Mouse (Mus musculus) liver, adult (tissue): ENCODE data around the gene Stx5a.

Experiments used
- GATA4 ChIP-seq: IDR thresholded peaks from 2 replicates; pipeline ENCODE4 v1.6.1; 2014; ENCODE audit warnings: mild to moderate bottlenecking, low read length; ENCODE audit not compliant: insufficient replicate concordance

Gene Stx5a

GRCm38 (mm10) chr19:8741243-8741869 is at the start of gene Stx5a:
TSS of gene Stx5a (plus strand) at chr19:8741413.
- TF ChIP-seq GATA4: no peak

GRCm38 (mm10) chr19:8691871-8692539 is 49.2 kb upstream of the Stx5a start:
- TF ChIP-seq GATA4: no peak

- TF ChIP-seq GATA4: no peak
Observed at GRCm38 (mm10) chr19:8692740-8693139, 48.5 kb upstream of the Stx5a start.

GRCm38 (mm10) chr19:8695330-8695729 is 45.9 kb upstream of the Stx5a start:
- TF ChIP-seq GATA4: no peak

GRCm38 (mm10) chr19:8699652-8700051 is 41.6 kb upstream of the Stx5a start:
- no peak for TF ChIP-seq GATA4

GRCm38 (mm10) chr19:8702458-8702857 is 38.8 kb upstream of the Stx5a start:
- peak; percentile 41; the same call in 1 of the 2 replicates for TF ChIP-seq GATA4

- TF ChIP-seq GATA4: no peak
Observed at GRCm38 (mm10) chr19:8703571-8703970, 37.6 kb upstream of the Stx5a start.

GRCm38 (mm10) chr19:8705026-8705708 is 36.0 kb upstream of the Stx5a start:
- TF ChIP-seq GATA4: no peak

- TF ChIP-seq GATA4: no peak
Observed at GRCm38 (mm10) chr19:8706132-8706667, 35.0 kb upstream of the Stx5a start.

- no peak for TF ChIP-seq GATA4
Observed at GRCm38 (mm10) chr19:8706930-8707329, 34.3 kb upstream of the Stx5a start.

GRCm38 (mm10) chr19:8708954-8709353 is 32.3 kb upstream of the Stx5a start:
- no peak for TF ChIP-seq GATA4

GRCm38 (mm10) chr19:8710057-8710456 is 31.2 kb upstream of the Stx5a start:
- no peak for TF ChIP-seq GATA4

GRCm38 (mm10) chr19:8711506-8711905 is 29.7 kb upstream of the Stx5a start:
- TF ChIP-seq GATA4: no peak

GRCm38 (mm10) chr19:8711949-8712869 is 29.0 kb upstream of the Stx5a start:
- no peak for TF ChIP-seq GATA4

- no peak for TF ChIP-seq GATA4
Observed at GRCm38 (mm10) chr19:8712870-8713305, 28.3 kb upstream of the Stx5a start.
